Mouse (Mus musculus) lung, adult 2 months (tissue): ENCODE data around the gene Trim63.

Experiments used
- CTCF ChIP-seq: fragments of 200-500 bp; IDR thresholded peaks from 2 replicates; pipeline ENCODE4 v1.5.1; 2011; ENCODE audit warnings: mild to moderate bottlenecking, low read length, control low read depth; ENCODE audit not compliant: insufficient read depth
- POLR2A ChIP-seq: fragments of 200-500 bp; IDR thresholded peaks from 2 replicates; pipeline ENCODE4 v1.6.1; 2011; ENCODE audit warnings: low read depth, mild to moderate bottlenecking, control low read depth, low read length, borderline replicate concordance; ENCODE audit errors: extremely low read depth

- TF ChIP-seq CTCF (no peak), POLR2A (no peak)
These were observed 33.6 kb downstream of the Trim63 start for GRCm38 (mm10) chr4:134348545-134348944.
